Mouse (Mus musculus) c-Kit-positive CD71-negative TER-119-negative erythroid progenitor cells, embryonic 14.5 days (primary cell): ENCODE measurements around the gene Rsad1.

Source experiments
- DNase-seq: peaks from one replicate; pipeline ENCODE4 v3.0.0-alpha.2; 2013; ENCODE audit warnings: low read depth

The Rsad1 gene

DNA sequence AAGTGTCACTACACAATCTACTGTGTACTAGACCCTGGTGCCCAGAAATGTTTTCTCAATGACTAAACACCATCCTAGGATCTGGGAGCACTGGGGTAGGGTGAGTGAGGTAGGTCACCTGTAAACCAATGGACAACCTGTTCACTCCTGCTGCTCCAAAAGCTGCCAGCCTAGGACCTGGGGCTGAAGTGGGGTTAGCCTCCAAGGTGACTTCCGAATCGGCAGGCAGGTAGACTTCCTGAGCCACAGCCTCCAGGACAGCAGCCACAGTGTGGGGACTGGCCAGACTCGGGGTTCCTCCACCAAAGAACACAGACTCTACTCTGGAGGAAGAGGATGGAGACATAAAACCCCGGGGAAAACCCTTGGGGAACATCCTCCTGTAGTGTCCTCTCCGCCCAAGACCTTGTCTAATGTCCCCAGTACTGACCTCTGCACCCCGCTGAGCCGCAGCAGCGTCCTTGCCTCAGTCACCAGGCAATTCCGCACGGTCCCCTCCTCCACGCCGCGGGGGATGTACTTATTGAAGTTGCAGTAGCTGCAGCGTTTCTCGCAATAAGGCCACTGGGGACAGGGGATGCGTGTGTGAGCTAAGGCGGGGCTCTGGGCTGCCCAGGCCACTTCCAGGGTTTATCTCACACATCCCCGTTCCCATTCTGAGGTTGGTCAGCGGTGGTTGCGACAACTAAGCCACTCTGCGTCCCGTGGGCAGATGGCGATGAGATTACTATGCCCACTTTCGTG is 842 bp downstream of the Rsad1 start:
- DNase-seq = no peak

DNA sequence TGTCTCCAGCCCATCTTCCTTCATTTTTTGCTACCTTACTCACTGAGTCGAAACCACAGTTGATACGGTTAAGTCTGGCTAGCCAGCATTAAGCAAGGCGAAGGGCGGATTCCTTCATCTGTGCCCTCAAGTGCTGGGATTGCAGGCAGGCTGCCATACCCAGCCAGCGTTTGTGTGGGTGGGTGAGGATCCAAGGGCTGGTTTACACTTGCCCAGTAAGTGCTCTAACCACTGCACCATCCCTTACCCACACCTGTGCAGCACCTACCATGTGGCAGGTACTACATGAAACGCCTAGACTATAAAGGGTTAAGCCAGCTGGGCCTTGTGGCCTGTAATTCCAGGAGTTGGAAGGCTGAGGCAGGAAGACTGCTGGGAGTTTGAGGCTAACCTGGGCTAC is 1.8 kb downstream of the Rsad1 start:
- no peak for DNase-seq

- no peak for DNase-seq
These were observed 2.7 kb downstream of the Rsad1 start for GRCm38 (mm10) chr11:94546381-94546780.

DNA sequence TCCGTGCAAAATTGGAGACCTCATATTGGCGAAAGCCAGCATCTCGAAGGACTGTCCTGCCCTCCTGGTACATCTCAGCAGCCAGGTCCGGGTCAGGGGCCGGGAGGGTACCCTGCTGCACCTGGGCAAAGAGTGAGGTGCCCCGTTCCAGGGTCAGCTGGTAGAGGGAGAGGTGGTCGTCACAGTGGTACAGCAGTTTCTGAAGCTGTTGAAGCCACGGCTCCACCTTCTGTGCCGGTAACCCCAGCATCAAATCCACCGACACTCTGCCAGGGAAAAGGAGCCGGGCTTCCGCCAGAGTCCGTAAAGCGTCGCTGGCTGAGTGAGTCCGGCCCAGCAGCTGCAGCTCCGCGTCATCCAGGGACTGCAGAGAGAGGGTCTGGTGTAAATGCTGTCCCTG is 4.6 kb downstream of the Rsad1 start:
- DNase-seq = no peak

DNA sequence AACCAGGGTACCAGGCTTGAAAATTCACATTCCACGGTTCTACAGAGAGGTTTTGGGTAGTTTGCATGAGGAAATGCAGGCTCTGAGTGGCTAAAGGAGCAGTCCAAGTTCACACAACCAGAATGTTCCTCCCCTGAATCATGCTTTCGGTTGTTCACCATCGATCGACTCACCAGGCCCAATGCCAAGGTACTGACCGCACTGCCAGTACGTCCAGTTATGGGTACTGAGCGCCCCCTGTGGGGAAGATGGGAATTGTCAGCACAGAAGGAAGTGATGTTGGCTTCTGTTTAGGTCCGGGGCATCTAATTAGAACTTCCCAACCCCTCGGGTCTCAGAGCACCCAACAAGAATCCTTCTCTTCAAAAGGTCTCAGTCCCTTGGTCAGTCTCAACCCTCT is 5.1 kb downstream of the Rsad1 start:
- no peak for DNase-seq

- no peak for DNase-seq
These were observed 5.7 kb downstream of the Rsad1 start for GRCm38 (mm10) chr11:94543344-94543743.

DNA sequence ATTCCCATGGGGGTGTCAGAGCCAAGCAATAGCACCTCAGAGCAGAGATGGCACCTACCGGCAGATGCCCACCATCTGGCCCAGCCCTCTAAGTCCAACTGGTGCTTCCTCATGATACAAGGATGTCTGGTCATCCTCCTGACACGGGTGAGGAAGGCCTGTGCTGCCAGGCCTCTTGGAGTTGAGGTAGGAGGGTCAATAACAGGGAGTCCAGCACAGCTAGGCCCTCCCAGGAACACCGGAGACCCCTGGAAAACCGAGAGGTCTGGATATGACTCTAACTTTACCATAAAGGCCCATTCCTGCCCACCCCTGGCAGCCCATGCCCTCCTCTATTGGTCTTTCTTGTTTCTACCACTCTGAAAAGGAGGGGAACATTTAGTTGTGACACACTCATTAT is 6.7 kb downstream of the Rsad1 start:
- no peak for DNase-seq

- DNase-seq = no peak
These were observed 9.3 kb downstream of the Rsad1 start for GRCm38 (mm10) chr11:94539761-94540160.

GRCm38 (mm10) chr11:94538733-94539292 is 10.2 kb downstream of the Rsad1 start:
- DNase-seq = no peak

- no peak for DNase-seq
These were observed 15.9 kb downstream of the Rsad1 start for GRCm38 (mm10) chr11:94533171-94533570.

- DNase-seq = no peak
These were observed 20.2 kb downstream of the Rsad1 start for GRCm38 (mm10) chr11:94528879-94529278.

- DNase-seq = no peak
These were observed 22.7 kb downstream of the Rsad1 start for GRCm38 (mm10) chr11:94526171-94526879.

DNA sequence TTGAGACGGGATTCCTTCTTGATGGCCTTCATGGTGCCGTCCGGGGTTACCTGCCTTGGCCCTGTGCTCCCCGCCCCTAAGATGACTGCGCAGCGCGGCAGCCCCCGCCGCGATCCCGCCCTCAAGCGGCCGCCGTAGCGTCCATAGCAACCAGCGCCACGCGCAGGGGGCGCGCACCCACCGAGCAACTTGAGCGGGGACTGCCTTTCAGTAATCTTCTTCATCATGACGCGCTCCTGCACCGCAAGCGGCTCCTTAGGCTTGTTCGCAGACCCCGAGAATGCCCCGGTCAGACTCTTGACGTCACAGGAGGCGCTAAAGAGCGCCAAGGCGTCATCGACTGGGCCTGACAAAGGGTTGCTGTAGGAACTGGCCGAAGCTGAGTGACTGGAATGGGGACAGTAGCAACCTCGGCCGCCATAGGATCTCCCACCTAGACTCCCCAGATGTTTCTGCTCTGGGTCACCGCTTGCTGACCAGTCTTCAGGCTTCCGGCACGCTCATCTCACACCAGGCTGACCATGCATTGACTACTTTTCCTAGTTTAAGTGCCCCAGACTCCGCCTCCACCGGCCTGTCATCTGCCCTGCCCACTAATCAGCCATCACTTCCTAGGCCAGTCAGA is 27.7 kb downstream of the Rsad1 start, which contains the start of gene Mycbpap:
TSS of gene Mycbpap (minus strand) at position 524 of the 625 bp plus-strand sequence.
- peak; percentile 41 for DNase-seq

GRCm38 (mm10) chr11:94513452-94513851 is 35.6 kb downstream of the Rsad1 start:
- DNase-seq = no peak

GRCm38 (mm10) chr11:94508976-94509375 is 40.1 kb downstream of the Rsad1 start:
- no peak for DNase-seq

GRCm38 (mm10) chr11:94501482-94501881 is 47.6 kb downstream of the Rsad1 start:
- no peak for DNase-seq

- DNase-seq = no peak
These were observed 48.7 kb downstream of the Rsad1 start for GRCm38 (mm10) chr11:94500362-94500761.

DNA sequence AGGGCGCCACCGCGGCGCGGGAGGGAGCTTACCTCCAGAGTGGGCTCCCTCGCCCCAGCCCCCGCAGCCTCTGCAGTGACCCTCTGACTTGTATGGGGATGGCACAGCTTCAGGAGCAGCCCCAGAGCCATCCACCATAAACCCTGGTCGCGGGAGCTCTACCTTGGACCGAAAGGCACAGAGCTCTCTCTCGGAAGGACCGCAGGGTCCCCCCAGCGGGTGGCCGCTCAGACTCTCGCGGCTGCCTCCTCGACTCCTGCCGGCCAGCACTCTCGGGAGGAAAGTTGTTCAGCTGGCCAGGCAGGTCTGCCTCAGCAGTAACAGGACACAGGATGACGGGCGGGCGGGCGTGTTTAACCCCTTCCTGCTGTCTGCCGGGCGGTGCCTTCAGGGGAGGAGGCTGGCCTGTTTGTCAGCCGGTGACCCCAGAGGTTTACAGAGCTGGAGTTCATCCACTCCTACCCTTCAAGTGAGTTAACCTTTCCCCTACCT is 49.3 kb downstream of the Rsad1 start, which contains the start of gene Epn3:
TSS of gene Epn3 (minus strand) at position 314 of the 492 bp plus-strand sequence.
- no peak for DNase-seq

- DNase-seq = no peak
These were observed 50.0 kb downstream of the Rsad1 start for GRCm38 (mm10) chr11:94499035-94499434.

DNA sequence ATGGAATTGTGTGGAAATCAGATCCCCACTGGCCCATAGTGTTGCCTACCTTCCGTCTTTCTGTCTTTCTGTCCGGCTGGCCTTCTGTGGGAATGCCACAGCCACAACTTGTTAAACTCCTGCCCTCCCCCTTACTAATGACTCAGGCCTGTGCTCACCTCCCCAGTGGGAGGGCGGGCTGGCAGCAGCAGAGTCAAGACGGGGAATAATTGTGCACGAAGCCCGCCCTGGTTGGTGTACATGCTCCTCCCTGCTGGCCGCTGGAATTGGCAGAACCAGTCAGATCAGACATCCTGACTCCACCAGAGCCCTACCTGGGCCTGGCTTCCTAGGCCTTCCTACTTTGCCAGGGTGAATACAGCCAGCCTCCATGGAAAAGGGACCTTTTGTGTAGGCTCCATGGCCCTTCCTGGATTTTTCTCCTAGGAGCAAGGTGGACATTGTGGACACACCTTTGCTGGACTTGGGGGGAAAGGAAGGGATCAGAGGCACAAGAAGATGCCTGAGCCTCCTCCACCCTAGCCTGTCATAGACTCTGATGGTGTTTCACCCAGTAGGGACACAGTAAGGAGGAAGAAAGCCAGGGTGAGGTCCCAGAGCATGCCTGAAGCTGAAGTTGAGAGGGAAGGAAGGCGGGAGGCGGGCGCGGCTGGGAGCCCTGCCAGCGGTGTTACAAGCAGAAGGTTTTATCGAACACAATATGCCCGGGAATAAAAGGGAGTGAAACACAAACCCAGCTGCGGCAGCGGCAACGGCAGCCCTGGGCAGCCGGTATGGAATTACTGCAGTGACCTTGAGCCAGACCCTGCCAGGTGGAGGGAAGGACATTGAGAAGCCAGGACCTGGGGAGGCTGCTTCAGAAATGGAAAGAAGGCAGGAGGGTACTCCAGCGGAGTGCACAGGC is 50.7 kb downstream of the Rsad1 start:
- no peak for DNase-seq

DNA sequence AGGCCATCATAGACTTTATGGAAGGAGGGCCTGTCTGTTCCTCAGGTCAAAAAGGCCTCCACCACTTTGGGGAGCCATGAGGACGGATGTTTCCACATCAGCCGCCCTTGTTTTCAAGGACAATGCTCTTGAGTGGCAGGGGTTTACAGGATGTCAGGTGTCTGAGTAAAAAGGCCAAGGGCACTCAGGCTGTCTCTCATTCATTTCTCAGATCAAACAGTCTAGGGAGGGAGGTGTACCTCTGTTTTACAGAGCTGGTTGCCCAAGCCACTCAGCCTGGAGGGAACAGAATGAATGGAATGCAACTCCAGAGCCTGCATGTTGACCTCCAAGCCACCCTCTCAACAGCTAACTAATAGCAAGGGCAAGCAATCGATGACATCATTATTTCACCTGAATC is 53.6 kb downstream of the Rsad1 start:
- DNase-seq = no peak

DNA sequence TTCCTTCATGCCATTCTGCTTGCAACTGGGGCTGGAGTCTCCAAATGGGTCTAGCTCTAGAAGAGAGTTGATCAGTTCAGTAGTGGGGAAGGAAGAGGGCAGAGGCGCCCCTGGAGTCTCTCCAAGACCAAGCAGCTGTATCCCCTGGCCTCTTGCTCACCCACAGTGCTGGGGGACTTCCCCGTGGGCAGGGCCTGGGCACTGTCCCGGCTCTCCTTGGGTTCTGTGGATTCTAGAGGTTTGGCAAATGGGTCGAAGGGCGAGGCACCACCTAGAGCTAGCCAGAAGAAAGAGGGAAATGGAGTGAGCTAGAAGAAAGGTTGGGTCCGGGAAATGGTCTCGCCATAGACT is 57.3 kb downstream of the Rsad1 start:
- DNase-seq = no peak
